Mouse (Mus musculus): ENCODE measurements at regions not wholly inside any gene's neighbourhood (a gene's known extent, or its start where the extent isn't known, plus 50 kb on each side); places are given as distances from the start of the nearest gene placed in this dataset.
A peak's percentile ranks its signal among the peaks of the same experiment; 100 is the strongest.
"Not testable (repeated sequence)": the region's sequence is repeated elsewhere in the genome, so short reads cannot be mapped to it uniquely, and the experiment has no call there.

DNA sequence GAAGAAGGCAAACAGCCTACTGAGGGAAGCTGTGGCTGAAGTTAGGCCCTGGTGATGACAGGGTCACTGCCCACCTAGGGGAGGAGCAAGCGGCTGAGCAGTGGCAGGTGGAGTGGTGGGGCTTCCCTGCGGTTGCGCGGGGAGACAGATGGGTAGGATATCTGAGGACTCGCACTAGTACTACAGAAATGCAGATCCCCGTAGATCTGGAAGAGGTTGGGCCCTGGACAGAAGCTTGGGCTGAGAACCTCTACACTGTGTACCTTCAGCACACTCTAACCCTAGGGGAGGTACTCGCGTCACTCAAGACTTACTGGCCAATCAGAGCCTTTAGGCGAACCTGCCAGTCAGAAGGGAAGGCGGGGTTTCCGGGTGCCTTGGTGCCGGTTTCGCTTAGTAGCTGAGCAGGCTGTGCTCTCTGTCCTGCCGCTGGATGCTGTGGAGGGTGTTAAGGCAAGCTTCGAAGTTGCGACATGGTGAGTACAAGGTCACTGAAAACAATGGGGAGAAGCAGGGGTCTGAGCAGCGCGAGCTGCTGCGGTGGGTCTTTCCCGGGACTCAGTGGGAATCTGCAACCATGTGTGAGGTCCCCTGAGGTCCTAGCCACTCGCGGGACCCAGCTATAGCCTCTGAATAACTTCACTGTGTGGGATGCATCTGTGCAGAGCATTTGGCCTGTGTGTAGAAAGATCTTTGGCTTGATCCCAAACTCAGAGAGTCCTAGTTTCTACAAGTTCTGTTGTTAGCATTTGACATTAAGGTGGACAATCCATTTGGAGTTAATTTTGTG is 56.7 kb upstream of the Gm15446 start:
- Histone ChIP-seq H3K4me3 (ENCODE audit: low read depth, low read length) (peak overlapping the region; percentile 89), H3K36me3 (ENCODE audit: control insufficient read depth, insufficient read depth, low read length, poor library complexity, severe bottlenecking) (no peaks in the 10 kb centered on the region), H3K27ac (ENCODE audit: insufficient read depth, low read length) (peak overlapping the region; percentile 60), H3K9me3 (replicated peaks; ENCODE audit: control insufficient read depth, insufficient read depth, low read length, poor library complexity, severe bottlenecking) (no peaks in the 10 kb centered on the region), H3K9ac (ENCODE audit: low read depth, poor library complexity, severe bottlenecking) (peak overlapping the region; percentile 45; the same call in 1 of the 2 replicates), H3K4me1 (ENCODE audit: control insufficient read depth, insufficient read depth, low read length) (peaks cover 1% of the 10 kb centered on the region), H3K27me3 (ENCODE audit: control insufficient read depth, insufficient read depth, low read length, poor library complexity, severe bottlenecking) (no peaks in the 10 kb centered on the region)
- TF ChIP-seq EP300 (IDR thresholded peaks at IDR 0.05; ENCODE audit: insufficient read depth, low read depth, low read length), result no peak
- no peak for TF ChIP-seq CTCF (IDR thresholded peaks at IDR 0.05; ENCODE audit: low read depth, low read length)
- TF ChIP-seq POLR2A (IDR thresholded peaks at IDR 0.05; ENCODE audit: insufficient read depth, low read length), result peak; percentile 57

- Histone ChIP-seq H3K9ac (ENCODE audit: low read depth, poor library complexity, severe bottlenecking) (0 out of 2 replicates have a peak overlapping the region, but pooled peaks have one; percentile 35), H3K4me3 (ENCODE audit: low read depth, low read length) (peak overlapping the region; percentile 26; the same call in 1 of the 2 replicates), H3K27ac (ENCODE audit: insufficient read depth, low read length) (0 out of 2 replicates have a peak overlapping the region, but pooled peaks have one; percentile 13)
- not testable (repeated sequence) for H3K4me1 ChIP-seq (ENCODE audit: control insufficient read depth, insufficient read depth, low read length); H3K9me3 ChIP-seq (replicated peaks; ENCODE audit: control insufficient read depth, insufficient read depth, low read length, poor library complexity, severe bottlenecking); H3K27me3 ChIP-seq (ENCODE audit: control insufficient read depth, insufficient read depth, low read length, poor library complexity, severe bottlenecking); H3K36me3 ChIP-seq (ENCODE audit: control insufficient read depth, insufficient read depth, low read length, poor library complexity, severe bottlenecking)
Observed at GRCm38 (mm10) chr5:109867221-109867620, 56.0 kb upstream of the Gm15446 start.
